Mouse (Mus musculus) olfactory bulb, adult 2 months (tissue): ENCODE data around the gene Tmem243. TPM values are rescaled to one million over a fixed set of nuclear protein-coding genes. Genes with fewer than 3 reads are reported as not detected.

Source experiments
- H3K27ac ChIP-seq: fragments of 200-500 bp; 2 replicates; pipeline ENCODE4 v1.5.1; 2012; ENCODE audit warnings: low read depth, low read length; ENCODE audit not compliant: insufficient read depth
- H3K4me1 ChIP-seq: fragments of 200-500 bp; 2 replicates; pipeline ENCODE4 v1.6.1; 2012; ENCODE audit warnings: low read length; ENCODE audit not compliant: control insufficient read depth, insufficient read depth
- H3K4me3 ChIP-seq: fragments of 200-500 bp; 2 replicates; pipeline ENCODE4 v1.5.1; 2012; ENCODE audit warnings: mild to moderate bottlenecking, low read depth, low read length, moderate library complexity; ENCODE audit not compliant: insufficient read depth
- CTCF ChIP-seq: fragments of 200-500 bp; IDR thresholded peaks from 2 replicates; pipeline ENCODE4 v1.5.1; 2012; ENCODE audit warnings: low read depth, mild to moderate bottlenecking, low read length, moderate library complexity; ENCODE audit not compliant: insufficient read depth
- POLR2A ChIP-seq: fragments of 200-500 bp; IDR thresholded peaks from 2 replicates; pipeline ENCODE4 v1.6.1; 2012; ENCODE audit warnings: mild to moderate bottlenecking, low read depth, low read length, moderate library complexity; ENCODE audit not compliant: insufficient read depth
- WGBS: fragments of 180-500 bp; shearing (Covaris S2); methylation state at CpG from one replicate; pipeline ENCODE4 v1.1.7; 2018; 5-methylcytosine and 5-hydroxymethylcytosine counted together
- polyA plus RNA-seq: library from polyadenylated mRNA; stranded (reverse); fragments of >200 nt; gene quantifications from 2 replicates; pipeline ENCODE4 v1.2.4, GENCODE M21; 2012; ENCODE audit warnings: low replicate concordance; ENCODE audit not compliant: missing spikeins, insufficient read depth, insufficient read length

The Tmem243 gene
- polyA plus RNA-seq, 1 experiment, result not detected

DNA sequence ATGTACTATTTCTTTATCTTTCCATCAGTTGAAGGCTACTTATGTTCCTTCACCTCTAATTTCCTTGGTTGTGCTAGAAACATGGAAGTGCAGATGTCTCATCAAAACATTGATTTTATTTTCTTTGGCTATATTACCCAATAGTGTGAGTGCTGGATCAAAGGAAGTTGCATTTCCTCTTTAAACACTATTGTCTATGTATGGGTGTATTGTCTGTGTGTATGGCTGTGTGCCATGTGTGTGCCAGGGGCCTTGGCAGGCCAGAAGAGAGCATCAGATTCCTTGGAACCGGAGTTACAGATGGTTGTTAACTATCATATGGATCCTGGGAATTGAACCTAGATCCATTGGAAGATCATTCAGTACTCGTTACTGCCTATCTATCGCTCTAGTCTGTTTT, 29.1 kb upstream of the Tmem243 start:
- WGBS, result 92% methylated on average over 3 of the region's 3 CpGs
- no peaks in the 10 kb centered on the region for H3K4me1 ChIP-seq

DNA sequence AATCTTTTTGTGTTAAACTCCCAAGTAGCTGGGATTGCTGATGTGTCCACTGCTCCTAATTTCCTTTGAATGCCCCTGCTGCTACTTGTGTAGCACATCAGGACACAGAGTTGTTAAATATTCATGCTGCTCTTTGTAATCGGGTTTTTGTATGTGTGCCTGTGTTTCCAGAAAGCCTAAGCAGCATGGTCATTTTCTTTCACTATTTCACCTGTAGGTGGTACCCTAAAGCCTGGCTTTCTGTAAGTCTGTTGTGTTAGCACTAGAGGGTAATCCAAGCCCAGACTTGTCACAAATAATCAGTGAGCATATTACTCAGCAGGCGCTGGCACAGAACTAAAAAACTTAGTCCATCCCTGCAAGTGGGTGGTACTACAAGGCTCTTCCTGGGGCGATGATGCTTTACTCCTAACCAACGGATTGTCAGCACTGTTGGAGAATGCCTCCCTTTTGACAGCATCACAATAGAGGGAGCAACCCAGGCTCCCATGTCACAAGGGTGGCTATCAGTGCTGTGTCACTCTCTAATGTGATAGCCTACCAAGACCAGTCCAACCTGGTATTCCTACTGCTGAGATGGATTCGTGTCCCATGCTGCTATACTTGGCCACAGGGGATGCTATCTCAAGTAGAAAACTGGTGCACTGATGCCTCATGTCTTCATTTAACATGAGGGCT, 27.2 kb upstream of the Tmem243 start:
- Histone ChIP-seq H3K4me1 (no peaks in the 10 kb centered on the region), H3K27ac (no peak overlapping the region), H3K4me3 (no peak overlapping the region)
- TF ChIP-seq POLR2A (no peak), CTCF (no peak)
- 34% methylated on average over 5 of the region's 5 CpGs for WGBS

More for the DNA sequence above, 29.1 kb upstream of the Tmem243 start:
- no peak overlapping the region for H3K4me3 ChIP-seq
- H3K27ac ChIP-seq, result no peak overlapping the region
- TF ChIP-seq POLR2A, result no peak
- TF ChIP-seq CTCF, result no peak

DNA sequence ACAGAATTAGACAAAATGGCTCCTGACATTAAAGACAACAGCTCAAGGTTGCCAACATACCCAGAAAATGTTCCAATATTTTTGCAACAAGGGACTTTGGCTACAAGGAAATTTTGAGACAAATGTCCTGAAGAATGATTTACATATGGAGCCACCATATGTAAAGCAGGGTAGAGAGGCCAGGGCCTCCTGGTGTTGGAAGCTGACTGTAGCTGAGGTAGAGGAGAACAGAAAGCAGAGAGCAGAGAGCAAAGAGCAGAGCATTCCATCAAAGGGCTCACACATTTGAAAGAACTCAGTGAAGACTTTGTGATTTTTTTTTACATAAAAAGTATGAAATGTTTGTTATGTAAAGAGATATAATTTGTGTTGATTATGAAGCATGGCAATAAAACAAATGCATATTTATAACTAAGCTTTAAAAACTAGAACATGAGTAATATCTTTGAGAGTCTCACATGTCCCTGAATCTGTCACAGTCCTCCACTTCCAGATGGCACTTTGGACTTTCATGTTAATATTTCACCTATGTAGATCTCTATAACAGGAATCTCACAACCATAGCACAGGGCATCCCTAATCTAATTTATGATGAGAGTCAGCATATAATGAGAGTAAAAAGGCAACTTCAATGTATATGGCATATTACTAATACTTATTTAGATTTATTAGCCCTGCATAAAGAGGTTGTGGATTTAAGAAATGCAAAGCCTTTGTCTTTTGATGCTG, 20.5 kb upstream of the Tmem243 start:
- TF ChIP-seq CTCF (no peak), POLR2A (no peak)
- Histone ChIP-seq H3K27ac (no peak overlapping the region), H3K4me1 (no peaks in the 10 kb centered on the region), H3K4me3 (no peak overlapping the region)

DNA sequence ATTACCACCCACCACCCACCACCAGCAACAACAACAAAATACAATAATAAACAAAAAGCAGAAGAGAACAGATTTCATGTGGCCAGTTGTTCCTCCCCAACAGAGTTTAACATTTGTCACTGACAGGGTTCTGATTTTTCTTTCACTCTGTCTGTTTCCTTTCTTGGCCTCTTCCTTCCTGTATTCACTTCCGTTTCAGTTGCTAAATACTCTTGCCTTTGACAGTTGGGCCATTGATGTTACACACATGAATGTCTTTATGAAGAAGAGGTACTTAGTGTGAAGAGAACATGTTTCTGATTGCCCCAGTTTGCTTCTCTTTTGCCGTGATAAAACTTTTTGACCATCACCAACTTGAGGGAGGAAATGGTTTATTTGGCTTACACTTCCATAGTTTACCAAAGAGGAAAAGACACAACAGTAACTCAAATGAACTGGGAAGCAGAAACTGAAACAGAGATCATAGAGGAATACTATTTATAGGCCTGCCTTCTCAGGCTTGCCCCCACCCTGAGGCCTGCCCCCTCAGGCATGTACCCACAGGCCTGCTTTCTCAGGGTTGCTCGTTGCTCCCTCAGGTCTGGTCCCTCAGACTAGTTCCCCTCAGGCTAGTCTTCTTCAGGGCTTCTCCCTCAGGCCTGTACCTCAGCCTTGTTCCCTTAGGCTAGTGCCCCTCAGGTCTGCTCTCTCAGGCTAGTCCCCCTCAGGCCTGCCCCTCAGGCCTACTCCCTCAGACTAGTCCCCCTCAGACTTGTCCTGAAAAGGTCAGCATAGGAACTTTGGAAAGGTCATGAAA, 13.3 kb upstream of the Tmem243 start:
- Histone ChIP-seq H3K4me3 (no peak overlapping the region), H3K27ac (no peak overlapping the region), H3K4me1 (peaks cover 4% of the 10 kb centered on the region; the same call in 1 of the 2 replicates)
- 81% methylated on average over 3 of the region's 3 CpGs for WGBS
- TF ChIP-seq CTCF, result no peak
- no peak for TF ChIP-seq POLR2A

DNA sequence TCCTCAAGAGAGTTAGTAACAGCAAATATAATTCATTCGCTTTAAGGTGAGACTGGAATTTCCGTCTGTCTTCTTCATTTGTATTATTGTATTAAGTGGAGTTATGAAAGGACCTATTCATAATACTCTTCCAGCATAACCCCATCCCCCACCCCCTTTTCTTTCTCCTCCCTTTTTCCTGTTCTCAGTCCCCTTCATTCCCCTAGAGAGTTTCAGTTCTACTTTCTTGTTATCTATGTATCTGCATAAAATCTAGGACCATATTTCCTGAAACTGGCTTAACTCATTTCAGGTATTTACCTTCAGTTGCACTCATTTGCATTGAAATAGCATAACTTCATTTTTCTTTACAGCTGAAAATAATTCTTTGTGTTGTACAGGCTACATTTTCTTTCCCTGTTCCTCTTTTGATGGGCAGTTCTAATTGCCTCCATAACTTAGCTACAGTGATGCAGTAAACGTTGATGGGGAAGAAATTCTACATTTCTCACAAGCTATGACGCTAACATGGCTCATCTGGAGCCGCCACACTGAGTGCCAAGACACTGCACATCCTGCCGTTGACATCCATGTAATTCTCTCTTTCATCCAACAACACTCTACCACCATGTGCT, 9.9 kb upstream of the Tmem243 start:
- WGBS, result 87% methylated on average over 6 of the region's 6 CpGs
- H3K27ac ChIP-seq, result no peak overlapping the region
- TF ChIP-seq POLR2A (no peak), CTCF (no peak)
- H3K4me3 ChIP-seq, result no peak overlapping the region
- H3K4me1 ChIP-seq, result peaks cover 4% of the 10 kb centered on the region; the same call in 1 of the 2 replicates

DNA sequence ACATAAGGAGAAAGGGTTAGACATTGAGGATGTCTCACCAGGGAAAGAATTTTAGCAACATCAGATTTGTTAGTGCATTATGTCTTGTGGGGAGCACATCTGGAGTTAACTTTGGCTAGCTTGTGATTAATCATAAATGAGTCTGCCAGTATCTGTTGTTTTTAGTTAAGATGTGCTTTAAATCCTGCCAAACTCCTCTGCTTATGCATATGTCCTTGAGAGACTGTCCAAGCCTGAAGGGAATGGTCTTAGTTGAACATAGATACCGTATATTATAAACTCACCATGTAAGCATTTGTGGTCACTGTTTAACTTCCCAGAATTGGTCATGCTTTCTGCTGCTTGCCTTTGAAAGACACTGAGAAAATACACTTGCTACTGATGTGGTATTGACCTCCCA, 7.8 kb upstream of the Tmem243 start:
- WGBS, result 95% methylated on average over 1 of the region's 1 CpGs
- Histone ChIP-seq H3K4me1 (no peaks in the 10 kb centered on the region), H3K27ac (no peak overlapping the region), H3K4me3 (no peak overlapping the region)
- TF ChIP-seq CTCF, result no peak
- TF ChIP-seq POLR2A, result no peak

DNA sequence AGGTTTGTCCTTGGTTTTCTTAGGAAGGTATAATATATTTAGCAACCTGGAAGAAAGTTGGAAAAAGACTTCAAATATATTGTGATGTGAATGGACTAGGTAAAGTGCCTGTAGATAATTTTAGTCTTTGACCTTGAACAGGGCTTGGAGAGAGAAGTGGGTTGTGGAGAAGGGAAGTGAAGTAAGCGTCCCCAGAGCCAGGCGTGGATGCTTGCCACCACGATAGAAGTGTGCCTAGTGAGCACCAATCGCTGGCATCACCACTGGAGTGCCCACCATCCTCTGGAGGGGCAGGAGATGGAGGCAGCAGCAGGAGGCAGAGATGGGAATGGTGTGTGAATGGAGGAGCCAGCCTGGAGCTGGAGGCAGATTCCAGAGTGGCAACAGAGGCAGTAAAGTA, 7.0 kb upstream of the Tmem243 start:
- Histone ChIP-seq H3K4me3 (no peak overlapping the region), H3K4me1 (no peaks in the 10 kb centered on the region), H3K27ac (no peak overlapping the region)
- TF ChIP-seq CTCF (no peak), POLR2A (no peak)
- 81% methylated on average over 4 of the region's 4 CpGs for WGBS

DNA sequence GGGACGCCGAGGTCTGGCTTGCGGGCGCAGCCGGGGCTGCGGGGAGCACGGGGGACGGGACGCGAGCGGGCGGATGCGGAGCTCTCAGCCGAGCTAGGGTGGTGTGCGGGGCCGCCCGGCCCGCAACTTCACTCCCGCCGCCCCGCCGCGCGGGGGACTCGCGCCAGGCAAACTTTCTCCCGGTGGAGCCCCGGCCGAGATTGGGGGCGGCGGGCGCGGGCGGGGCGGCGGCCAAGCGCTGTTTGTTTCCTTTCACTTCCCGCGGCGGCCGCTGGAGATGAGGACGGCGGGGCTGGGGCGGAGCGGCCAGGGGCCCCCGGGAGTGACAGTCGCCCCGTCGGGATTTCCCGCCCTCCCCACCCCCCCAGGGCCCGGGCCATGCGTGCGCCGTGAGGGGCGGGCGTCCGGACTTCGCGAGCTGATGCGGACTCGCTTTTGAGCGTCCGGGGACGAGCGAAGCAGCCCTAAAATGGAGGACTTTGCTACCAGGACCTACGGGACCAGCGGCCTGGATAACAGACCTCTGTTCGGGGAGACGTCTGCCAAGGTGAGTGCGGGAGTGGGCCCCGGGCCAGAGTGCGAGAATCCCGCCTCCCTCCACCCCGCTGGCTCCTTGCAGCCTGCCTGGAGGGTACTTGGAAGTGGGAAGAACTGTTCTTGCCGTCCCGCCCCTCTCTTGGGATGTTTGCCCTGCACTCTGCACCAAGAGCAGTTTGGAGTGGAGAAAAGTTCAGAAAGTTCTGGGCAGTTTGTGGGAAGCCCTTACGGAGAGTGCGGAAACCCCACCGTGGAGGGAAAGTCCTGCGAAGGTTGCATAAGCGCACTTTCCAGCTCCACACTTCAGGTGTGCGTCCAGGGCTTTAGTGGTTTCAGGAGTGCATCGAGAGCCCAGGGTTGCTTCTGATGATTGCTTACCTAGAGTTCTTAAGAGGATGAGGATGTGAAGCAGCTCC, 657 bp downstream of the Tmem243 start:
- peak overlapping the region; percentile 96 for H3K4me3 ChIP-seq
- H3K27ac ChIP-seq, result no peak overlapping the region
- 3% methylated on average over 79 of the region's 83 CpGs for WGBS
- no peak for TF ChIP-seq CTCF
- TF ChIP-seq POLR2A, result no peak
- 0 out of 2 replicates have a peak, but pooled peaks cover 5% of the 10 kb centered on the region for H3K4me1 ChIP-seq
